11 mouse cellular contexts compared by ENCODE assay signal in genomic region chr7:24480121-24480941, GRCm38 (mm10). TPM values are rescaled to one million over a fixed set of nuclear protein-coding genes. Genes with fewer than 3 reads are reported as not detected.
A peak's percentile ranks its signal among the peaks of the same experiment; 100 is the strongest.
DNase-seq lines count a peak whose midpoint lies in the region; ATAC-seq and TF ChIP-seq lines count a peak whose summit lies in the region.
"Had no signal": no experiment of that assay in that cellular context is flagged by ENCODE, and none has a peak within 500 bp of the region (broad histone marks: within the 10 kb centered on the region; RNA-seq: fewer than 3 reads in every experiment).

No protein-coding gene starts in this region.

- 23% methylated on average over 18 of the region's 18 CpGs for WGBS in cerebellum, adult 2 months
- WGBS in midbrain, embryonic 10.5 days: 65% methylated on average over 18 of the region's 18 CpGs
- WGBS in stomach, embryonic 16.5 days: 46% methylated on average over 18 of the region's 18 CpGs
- 58% methylated on average over 18 of the region's 18 CpGs for WGBS in liver, embryonic 12.5 days (ENCODE audit: insufficient replicate concordance)

- no peak for ATAC-seq in stomach, embryonic 16.5 days (ENCODE audit: insufficient read depth, low FRiP score)
- no peak for ATAC-seq in liver, embryonic 12.5 days

- peak overlapping the region; percentile 79 for H3K4me3 ChIP-seq in cerebellum, adult 2 months (replicated peaks; ENCODE audit: insufficient read depth, low read depth, low read length)
- H3K4me3 ChIP-seq in midbrain, embryonic 10.5 days: peak overlapping the region; percentile 87; the same call in 1 of the 2 replicates
- no peak overlapping the region for H3K4me3 ChIP-seq in stomach, embryonic 16.5 days (replicated peaks; ENCODE audit: low read length)
- H3K4me3 ChIP-seq in liver, embryonic 12.5 days: no peak overlapping the region

- H3K27ac ChIP-seq in cerebellum, adult 2 months (ENCODE audit: insufficient read depth, low read length): peak overlapping the region; percentile 35; the same call in 1 of the 2 replicates
- no peak overlapping the region for H3K27ac ChIP-seq in midbrain, embryonic 10.5 days (replicated peaks)
- H3K27ac ChIP-seq in stomach, embryonic 16.5 days (ENCODE audit: low read length): peak overlapping the region; percentile 35
- H3K27ac ChIP-seq in liver, embryonic 12.5 days: no peak overlapping the region
- H3K27ac ChIP-seq: kidney, postnatal 0 days; liver, embryonic 14.5 days had no signal

- peaks cover 13% of the 10 kb centered on the region for H3K4me1 ChIP-seq in cerebellum, adult 2 months (ENCODE audit: control insufficient read depth, insufficient read depth, low read length)
- peaks cover 38% of the 10 kb centered on the region for H3K4me1 ChIP-seq in midbrain, embryonic 10.5 days
- H3K4me1 ChIP-seq in stomach, embryonic 16.5 days (ENCODE audit: control insufficient read depth, insufficient read depth, low read length): peaks cover 14% of the 10 kb centered on the region
- H3K4me1 ChIP-seq in liver, embryonic 12.5 days: peaks cover 14% of the 10 kb centered on the region

- no peak for TF ChIP-seq POLR2A in cerebellum, adult 2 months (IDR thresholded peaks at IDR 0.05; ENCODE audit: borderline replicate concordance, insufficient read depth, low read length)

- H3K9ac ChIP-seq in stomach, embryonic 16.5 days (ENCODE audit: low read length): no peak overlapping the region
- no peak overlapping the region for H3K9ac ChIP-seq in liver, embryonic 12.5 days
- H3K9ac ChIP-seq: liver, embryonic 14.5 days had no signal

- no peaks in the 10 kb centered on the region for H3K27me3 ChIP-seq in cerebellum, adult 2 months (ENCODE audit: control insufficient read depth, insufficient read depth, low read length)
- peaks cover 53% of the 10 kb centered on the region for H3K27me3 ChIP-seq in midbrain, embryonic 10.5 days (ENCODE audit: low read depth, poor library complexity, severe bottlenecking)
- H3K27me3 ChIP-seq in stomach, embryonic 16.5 days (ENCODE audit: control insufficient read depth, insufficient read depth, low read length): peaks cover 7% of the 10 kb centered on the region; the same call in 1 of the 2 replicates
- peaks cover 73% of the 10 kb centered on the region for H3K27me3 ChIP-seq in liver, embryonic 12.5 days (replicated peaks)

- no peak for TF ChIP-seq CTCF in cerebellum, adult 2 months (IDR thresholded peaks at IDR 0.05; ENCODE audit: borderline replicate concordance, insufficient read depth, low read depth, low read length)

- no peaks in the 10 kb centered on the region for H3K9me3 ChIP-seq in midbrain, embryonic 10.5 days (replicated peaks)
- no peaks in the 10 kb centered on the region for H3K9me3 ChIP-seq in stomach, embryonic 16.5 days (replicated peaks; ENCODE audit: control insufficient read depth, low read length)
- no peaks in the 10 kb centered on the region; the same call in 1 of the 2 replicates for H3K9me3 ChIP-seq in liver, embryonic 12.5 days (replicated peaks)

- DNase-seq in cerebellum, adult 2 months: peak; percentile 34 to 44
- DNase-seq in cerebellum, adult 9-11 months: no peak
- peak; percentile 51 to 89 for DNase-seq in left cerebral cortex, postnatal 14 days (ENCODE audit: low spot score in 2 of 2)
- DNase-seq in left cerebral cortex, postnatal 4 days: no peak
- no peak for DNase-seq in midbrain, embryonic 10.5 days (ENCODE audit: low spot score)
- no peak for DNase-seq in spleen, adult 18-20 months

- intact Hi-C loops in left cerebral cortex, postnatal 14 days (cut with DNase I): no loop called here
- intact Hi-C loops in left cerebral cortex, postnatal 4 days (cut with DNase I): no loop called here

- H3K36me3 ChIP-seq in midbrain, embryonic 10.5 days: no peaks in the 10 kb centered on the region
- no peaks in the 10 kb centered on the region for H3K36me3 ChIP-seq in stomach, embryonic 16.5 days (ENCODE audit: control insufficient read depth, insufficient read depth, low read length)
- no peaks in the 10 kb centered on the region for H3K36me3 ChIP-seq in liver, embryonic 12.5 days

- H3K4me2 ChIP-seq in stomach, embryonic 16.5 days (ENCODE audit: low read depth, low read length): peak overlapping the region; percentile 97; the same call in 1 of the 2 replicates
- no peak overlapping the region for H3K4me2 ChIP-seq in liver, embryonic 12.5 days

RNA-seq across cellular contexts. Expression of gene Cadm4, which starts 1.5 kb away (rescaled TPM):
- polyA plus RNA-seq in cerebellum, adult 2 months (2012; rRNA removed): 285 and 312 TPM in 2 replicates
- total RNA-seq in left cerebral cortex, postnatal 14 days (2021): 100 to 1,000 TPM; 282 to 289 TPM
- 100 to 1,000 TPM; 332 to 353 TPM for total RNA-seq in left cerebral cortex, postnatal 4 days (2021)
- 10.0 and 18.3 TPM in 2 replicates for polyA plus RNA-seq in midbrain, embryonic 10.5 days (2016; fragmentation: Nextera tagmentation; extraction: Ambion mirVana)
- polyA plus RNA-seq in stomach, embryonic 16.5 days (2015; fragmentation: Nextera tagmentation; extraction: Ambion mirVana): 4.4 TPM in 2 replicates
- polyA plus RNA-seq in liver, embryonic 12.5 days (2016; fragmentation: Nextera tagmentation; extraction: Ambion mirVana): 0.28 and 0.35 TPM in 2 replicates
- total RNA-seq: neutrophil, adult 5-6 weeks had no signal

RNA-seq across cellular contexts. Expression of gene Plaur, which starts 18.0 kb away (rescaled TPM):
- 0.79 and 0.97 TPM in 2 replicates for polyA plus RNA-seq in cerebellum, adult 2 months (2012; rRNA removed)
- total RNA-seq in left cerebral cortex, postnatal 14 days (2021): 1 to 10 TPM in 1 of 2 experiments, under 1 TPM in 1; 0.30 to 1.3 TPM
- total RNA-seq in left cerebral cortex, postnatal 4 days (2021): 1 to 10 TPM; 1.0 to 1.2 TPM
- 0.68 and 1.0 TPM in 2 replicates for polyA plus RNA-seq in midbrain, embryonic 10.5 days (2016; fragmentation: Nextera tagmentation; extraction: Ambion mirVana)
- polyA plus RNA-seq in stomach, embryonic 16.5 days (2015; fragmentation: Nextera tagmentation; extraction: Ambion mirVana): 13.3 and 15.4 TPM in 2 replicates
- 2.6 and 2.8 TPM in 2 replicates for polyA plus RNA-seq in liver, embryonic 12.5 days (2016; fragmentation: Nextera tagmentation; extraction: Ambion mirVana)

RNA-seq across cellular contexts. Expression of gene Zfp428, which starts 26.5 kb away (rescaled TPM):
- polyA plus RNA-seq in cerebellum, adult 2 months (2012; rRNA removed): 68.5 and 68.6 TPM in 2 replicates
- 10 to 100 TPM; 53.7 to 53.8 TPM for total RNA-seq in left cerebral cortex, postnatal 14 days (2021)
- total RNA-seq in left cerebral cortex, postnatal 4 days (2021): 100 to 1,000 TPM; 105 to 108 TPM
- polyA plus RNA-seq in midbrain, embryonic 10.5 days (2016; fragmentation: Nextera tagmentation; extraction: Ambion mirVana): 116 and 127 TPM in 2 replicates
- 22.3 and 24.6 TPM in 2 replicates for polyA plus RNA-seq in stomach, embryonic 16.5 days (2015; fragmentation: Nextera tagmentation; extraction: Ambion mirVana)
- 12.4 and 14.2 TPM in 2 replicates for polyA plus RNA-seq in liver, embryonic 12.5 days (2016; fragmentation: Nextera tagmentation; extraction: Ambion mirVana)
- total RNA-seq: neutrophil, adult 5-6 weeks had no signal

RNA-seq across cellular contexts. Expression of gene Irgc1, which starts 28.2 kb away (rescaled TPM):
- not detected in 2 replicates for polyA plus RNA-seq in cerebellum, adult 2 months (2012; rRNA removed)
- under 1 TPM in 1 of 2 experiments, not detected in 1; 0.19 TPM for total RNA-seq in left cerebral cortex, postnatal 14 days (2021)
- not detected for total RNA-seq in left cerebral cortex, postnatal 4 days (2021)
- not detected in 2 replicates for polyA plus RNA-seq in midbrain, embryonic 10.5 days (2016; fragmentation: Nextera tagmentation; extraction: Ambion mirVana)
- polyA plus RNA-seq in stomach, embryonic 16.5 days (2015; fragmentation: Nextera tagmentation; extraction: Ambion mirVana): 0.17 and 0.26 TPM in 2 replicates
- polyA plus RNA-seq in liver, embryonic 12.5 days (2016; fragmentation: Nextera tagmentation; extraction: Ambion mirVana): not detected in 2 replicates
- polyA plus RNA-seq: kidney, postnatal 0 days; liver, embryonic 14.5 days had no signal

RNA-seq across cellular contexts. Expression of gene AC161166.1, which starts 31.9 kb away (rescaled TPM):
- polyA plus RNA-seq in cerebellum, adult 2 months (2012; rRNA removed): not detected in 2 replicates
- not detected for total RNA-seq in left cerebral cortex, postnatal 14 days (2021)
- not detected for total RNA-seq in left cerebral cortex, postnatal 4 days (2021)
- polyA plus RNA-seq in midbrain, embryonic 10.5 days (2016; fragmentation: Nextera tagmentation; extraction: Ambion mirVana): 0.64 and 0.99 TPM in 2 replicates
- polyA plus RNA-seq in stomach, embryonic 16.5 days (2015; fragmentation: Nextera tagmentation; extraction: Ambion mirVana): 0.19 and 0.30 TPM in 2 replicates
- 0.20 and 0.24 TPM in 2 replicates for polyA plus RNA-seq in liver, embryonic 12.5 days (2016; fragmentation: Nextera tagmentation; extraction: Ambion mirVana)
- total RNA-seq: neutrophil, adult 5-6 weeks had no signal
- polyA plus RNA-seq: liver, embryonic 14.5 days had no signal

Comparison
In these comparisons a context has a peak if more than half of its experiments do, and no peak if none do; other contexts are left out.
1. DNase-seq: peak in cerebellum, adult 2 months (2 of 2) and left cerebral cortex, postnatal 14 days (2 of 2); none in cerebellum, adult 9-11 months (single experiment), left cerebral cortex, postnatal 4 days (single experiment), midbrain, embryonic 10.5 days (single experiment) and spleen, adult 18-20 months (0 of 2).
2. H3K27ac ChIP-seq: peak in cerebellum, adult 2 months (single experiment) and stomach, embryonic 16.5 days (single experiment); none in midbrain, embryonic 10.5 days (single experiment) and liver, embryonic 12.5 days (single experiment).
3. H3K4me3 ChIP-seq: peak in cerebellum, adult 2 months (single experiment) and midbrain, embryonic 10.5 days (single experiment); none in stomach, embryonic 16.5 days (single experiment) and liver, embryonic 12.5 days (single experiment).
4. RNA of gene Cadm4, which starts 1.5 kb away (polyA plus RNA-seq): 285 to 312 TPM in cerebellum, adult 2 months; 10.0 to 18.3 TPM in midbrain, embryonic 10.5 days, 4.4 TPM in stomach, embryonic 16.5 days and 0.28 to 0.35 TPM in liver, embryonic 12.5 days; every median in the first group is over 10 times any median in the second.